Mouse (Mus musculus) heart, postnatal 10 days (tissue): ENCODE data around the gene Cpa2. TPM values are rescaled to one million over a fixed set of nuclear protein-coding genes. Genes with fewer than 3 reads are reported as not detected.
A peak's percentile ranks its signal among the peaks of the same experiment; 100 is the strongest.

Source experiments
- DNase-seq, 2 experiments: peaks; one replicate each; pipeline ENCODE4 v3.0.0; 2021
- intact Hi-C: fragments of 180-260 bp; cut with DNase I; formaldehyde crosslinking; loops from one replicate; pipeline ENCODE4 v1.15.1; 2025
- total RNA-seq, 2 experiments: library from RNA; stranded (reverse); gene quantifications; 2 replicates each; pipeline ENCODE4 v1.2.3; 2021

The Cpa2 gene
- total RNA-seq, 2 experiments from 2014 or later, result 0.17 to 0.65 TPM

GRCm38 (mm10) chr6:30573380-30573779 lies 32.0 kb downstream of the Cpa2 start:
- DNase-seq, result no peak
- intact Hi-C loops, result no loop called here

GRCm38 (mm10) chr6:30574945-30575344 lies 33.6 kb downstream of the Cpa2 start:
- intact Hi-C loops, result no loop called here
- DNase-seq, result no peak

- intact Hi-C loops, result no loop called here
- DNase-seq, result no peak
Measured at GRCm38 (mm10) chr6:30576477-30577203, 35.3 kb downstream of the Cpa2 start.

- no peak for DNase-seq
- intact Hi-C loops, result no loop called here
Measured at GRCm38 (mm10) chr6:30579961-30580840, 38.8 kb downstream of the Cpa2 start.

GRCm38 (mm10) chr6:30580841-30581176 lies 39.4 kb downstream of the Cpa2 start:
- intact Hi-C loops, result no loop called here
- DNase-seq, result no peak

GRCm38 (mm10) chr6:30586886-30587442 lies 45.6 kb downstream of the Cpa2 start:
- intact Hi-C loops, result no loop called here
- DNase-seq, result no peak

- intact Hi-C loops, result no loop called here
Measured at GRCm38 (mm10) chr6:30589819-30590218, 48.4 kb downstream of the Cpa2 start.

GRCm38 (mm10) chr6:30591851-30592404 lies 50.5 kb downstream of the Cpa2 start:
- intact Hi-C loops, result no loop called here
- no peak for DNase-seq

More at GRCm38 (mm10) chr6:30589819-30590218, 48.4 kb downstream of the Cpa2 start:
- DNase-seq, result peak in 1 of 2 experiments; percentile 10

- intact Hi-C loops, result no loop called here
Measured at GRCm38 (mm10) chr6:30592417-30592974, 51.1 kb downstream of the Cpa2 start.

GRCm38 (mm10) chr6:30594364-30594763 lies 53.0 kb downstream of the Cpa2 start:
- intact Hi-C loops, result no loop called here
- no peak for DNase-seq

More at GRCm38 (mm10) chr6:30592417-30592974, 51.1 kb downstream of the Cpa2 start:
- no peak for DNase-seq

GRCm38 (mm10) chr6:30596230-30596898 lies 55.0 kb downstream of the Cpa2 start:
- intact Hi-C loops, result no loop called here
- no peak for DNase-seq

GRCm38 (mm10) chr6:30600033-30600432 lies 58.7 kb downstream of the Cpa2 start:
- DNase-seq, result no peak

GRCm38 (mm10) chr6:30600995-30601394 lies 59.6 kb downstream of the Cpa2 start:
- no peak for DNase-seq
- intact Hi-C loops, result no loop called here

More at GRCm38 (mm10) chr6:30600033-30600432, 58.7 kb downstream of the Cpa2 start:
- intact Hi-C loops, result no loop called here

GRCm38 (mm10) chr6:30604342-30604867 lies 63.0 kb downstream of the Cpa2 start:
- DNase-seq, result no peak
- intact Hi-C loops, result no loop called here

GRCm38 (mm10) chr6:30605111-30605510 lies 63.7 kb downstream of the Cpa2 start:
- intact Hi-C loops, result no loop called here
- DNase-seq, result no peak

GRCm38 (mm10) chr6:30605672-30606071 lies 64.3 kb downstream of the Cpa2 start:
- DNase-seq, result no peak
- intact Hi-C loops, result no loop called here

- no peak for DNase-seq
- intact Hi-C loops, result no loop called here
Measured at GRCm38 (mm10) chr6:30610710-30611109, 69.3 kb downstream of the Cpa2 start, which contains the start of gene Cpa5. Gene Cpa5, plus strand, starts transcription at chr6:30611010.

GRCm38 (mm10) chr6:30611212-30611611 lies 69.8 kb downstream of the Cpa2 start:
- intact Hi-C loops, result no loop called here
- DNase-seq, result no peak
